Mouse (Mus musculus) adrenal gland, postnatal 10 days (tissue): ENCODE results near the gene Nfib. TPM values are rescaled to one million over a fixed set of nuclear protein-coding genes. Genes with fewer than 3 reads are reported as not detected.

Experiments used
- DNase-seq: peaks from one replicate; pipeline ENCODE4 v3.0.0; 2021; ENCODE audit warnings: mixed read lengths
- long read RNA-seq, 2 experiments: library from polyadenylated mRNA; stranded (forward); transcript quantifications; one replicate each; pipeline ENCODE4 v2.0.0; 2021
- total RNA-seq, 2 experiments: library from RNA; stranded (reverse); gene quantifications; 2 replicates each; pipeline ENCODE4 v1.2.3; 2021

Gene Nfib
- 100 to 1,000 TPM; 101 to 139 TPM for total RNA-seq
- long read RNA-seq, experiment 1, full-length matches to known transcripts = 10 of 42 reads
- long read RNA-seq, experiment 1, partial matches to known transcripts = 3 of 42 reads
- long read RNA-seq, experiment 1, other reads (novel, unspliced or antisense) = 29 of 42 reads
- long read RNA-seq, experiment 2, full-length matches to known transcripts = 14 of 38 reads
- long read RNA-seq, experiment 2, partial matches to known transcripts = 5 of 38 reads
- long read RNA-seq, experiment 2, other reads (novel, unspliced or antisense) = 19 of 38 reads

GRCm38 (mm10) chr4:82704841-82705794 lies at the start of gene Nfib:
Gene Nfib (minus strand): TSS chr4:82705750.
- DNase-seq = no peak

- DNase-seq = no peak
These were observed 30.2 kb upstream of the Nfib start for GRCm38 (mm10) chr4:82735764-82736163.

- DNase-seq = no peak
These were observed 29.4 kb upstream of the Nfib start for GRCm38 (mm10) chr4:82734765-82735481.

GRCm38 (mm10) chr4:82734348-82734747 lies 28.8 kb upstream of the Nfib start:
- no peak for DNase-seq

- no peak for DNase-seq
These were observed 28.1 kb upstream of the Nfib start for GRCm38 (mm10) chr4:82733636-82734035.

- no peak for DNase-seq
These were observed 24.8 kb upstream of the Nfib start for GRCm38 (mm10) chr4:82730248-82730887.

GRCm38 (mm10) chr4:82724058-82724457 lies 18.5 kb upstream of the Nfib start:
- no peak for DNase-seq

GRCm38 (mm10) chr4:82723048-82723447 lies 17.5 kb upstream of the Nfib start:
- no peak for DNase-seq

GRCm38 (mm10) chr4:82715833-82716232 lies 10.3 kb upstream of the Nfib start:
- DNase-seq = no peak

GRCm38 (mm10) chr4:82711611-82712295 lies 6.2 kb upstream of the Nfib start:
- no peak for DNase-seq

GRCm38 (mm10) chr4:82709666-82710065 lies 4.1 kb upstream of the Nfib start:
- peak; percentile 5 for DNase-seq

- DNase-seq = no peak
These were observed 462 bp upstream of the Nfib start for GRCm38 (mm10) chr4:82706012-82706411.

GRCm38 (mm10) chr4:82704079-82704830 lies 1.3 kb downstream of the Nfib start:
- DNase-seq = no peak

GRCm38 (mm10) chr4:82702808-82703207 lies 2.7 kb downstream of the Nfib start:
- DNase-seq = no peak

GRCm38 (mm10) chr4:82699504-82699903 lies 6.0 kb downstream of the Nfib start:
- no peak for DNase-seq

- no peak for DNase-seq
These were observed 6.9 kb downstream of the Nfib start for GRCm38 (mm10) chr4:82698616-82699015.

- no peak for DNase-seq
These were observed 8.4 kb downstream of the Nfib start for GRCm38 (mm10) chr4:82697151-82697550.

- DNase-seq = no peak
These were observed 9.6 kb downstream of the Nfib start for GRCm38 (mm10) chr4:82695760-82696501.

- no peak for DNase-seq
These were observed 13.6 kb downstream of the Nfib start for GRCm38 (mm10) chr4:82692009-82692326.
